Mouse (Mus musculus) hindbrain, embryonic 11.5 days (tissue): ENCODE measurements around the gene Zc2hc1c. TPM values are rescaled to one million over a fixed set of nuclear protein-coding genes. Genes with fewer than 3 reads are reported as not detected.

Experiments used
- ATAC-seq: fragments of 200-750 bp; cut with Nextera tagmentation; 2 replicates; pipeline ENCODE4 v1.8.0; 2017; ENCODE audit warnings: mild to moderate bottlenecking, moderate TSS enrichment, moderate library complexity; ENCODE audit not compliant: low FRiP score
- DNase-seq: peaks from one replicate; pipeline ENCODE4 v3.0.0-alpha.2; 2015; ENCODE audit warnings: low spot score
- H3K27ac ChIP-seq: fragments of 300-500 bp; sonication (generic); 2 replicates; pipeline ENCODE4 v1.5.1; 2014; ENCODE audit warnings: mild to moderate bottlenecking, low read depth, low read length
- H3K27me3 ChIP-seq: fragments of 300-500 bp; sonication (generic); 2 replicates; pipeline ENCODE4 v1.6.1; 2014; ENCODE audit warnings: mild to moderate bottlenecking, low read length, moderate library complexity, mixed read lengths; ENCODE audit not compliant: control insufficient read depth, insufficient read depth
- H3K36me3 ChIP-seq: fragments of 300-500 bp; sonication (generic); 2 replicates; pipeline ENCODE4 v1.6.1; 2014; ENCODE audit warnings: mild to moderate bottlenecking, low read length, moderate library complexity, mixed read lengths; ENCODE audit not compliant: control insufficient read depth, insufficient read depth
- H3K4me1 ChIP-seq: fragments of 300-500 bp; sonication (generic); replicated peaks from 2 replicates; pipeline ENCODE4 v1.6.1; 2014; ENCODE audit warnings: low read length, mixed read lengths; ENCODE audit not compliant: control insufficient read depth, insufficient read depth
- H3K4me2 ChIP-seq: fragments of 300-500 bp; sonication (generic); replicated peaks from 2 replicates; pipeline ENCODE4 v1.6.1; 2014; ENCODE audit warnings: mild to moderate bottlenecking, low read depth, low read length
- H3K4me3 ChIP-seq: fragments of 300-500 bp; sonication (generic); 2 replicates; pipeline ENCODE4 v1.5.1; 2014; ENCODE audit warnings: low read depth, low read length
- H3K9ac ChIP-seq: fragments of 300-500 bp; sonication (generic); 2 replicates; pipeline ENCODE4 v1.6.1; 2014; ENCODE audit warnings: low read depth, low read length
- H3K9me3 ChIP-seq: fragments of 300-500 bp; sonication (generic); 2 replicates; pipeline ENCODE4 v1.6.1; 2016; ENCODE audit warnings: low read length; ENCODE audit not compliant: control insufficient read depth
- WGBS: fragments of 180-500 bp; shearing (Covaris S2); extraction: QIAGEN DNeasy Blood & Tissue Kit; methylation state at CpG from one replicate; pipeline ENCODE4 v1.1.7; 2014; 5-methylcytosine and 5-hydroxymethylcytosine counted together
- polyA plus RNA-seq: library from polyadenylated mRNA; unstranded; fragments of >200 nt; fragmentation: Nextera tagmentation; extraction: Ambion mirVana; gene quantifications from 2 replicates; pipeline ENCODE4 v1.2.1, GENCODE M21; 2014

Gene Zc2hc1c
- polyA plus RNA-seq, 1 experiment from 2014 or later, result 1.5 TPM

GRCm38 (mm10) chr12:85290633-85291032 is 2.2 kb downstream of the Zc2hc1c start:
- Histone ChIP-seq H3K4me1 (0 out of 2 replicates have a peak, but pooled peaks cover 2% of the 10 kb centered on the region), H3K36me3 (no peaks in the 10 kb centered on the region), H3K9me3 (no peaks in the 10 kb centered on the region), H3K27me3 (no peaks in the 10 kb centered on the region), H3K9ac (no peak overlapping the region), H3K4me2 (no peak overlapping the region), H3K4me3 (no peak overlapping the region), H3K27ac (no peak overlapping the region)
- 81% methylated on average over 10 of the region's 10 CpGs for WGBS
- DNase-seq (no peak), ATAC-seq (no peak)

GRCm38 (mm10) chr12:85291541-85291940 is 3.1 kb downstream of the Zc2hc1c start:
- H3K4me2 ChIP-seq, result no peak overlapping the region
- DNase-seq (no peak), ATAC-seq (no peak)
- no peak overlapping the region for H3K27ac ChIP-seq
- H3K9ac ChIP-seq, result no peak overlapping the region
- no peaks in the 10 kb centered on the region for H3K36me3 ChIP-seq
- H3K4me1 ChIP-seq, result 0 out of 2 replicates have a peak, but pooled peaks cover 2% of the 10 kb centered on the region
- H3K9me3 ChIP-seq, result no peaks in the 10 kb centered on the region
- H3K4me3 ChIP-seq, result no peak overlapping the region
- H3K27me3 ChIP-seq, result no peaks in the 10 kb centered on the region

DNA sequence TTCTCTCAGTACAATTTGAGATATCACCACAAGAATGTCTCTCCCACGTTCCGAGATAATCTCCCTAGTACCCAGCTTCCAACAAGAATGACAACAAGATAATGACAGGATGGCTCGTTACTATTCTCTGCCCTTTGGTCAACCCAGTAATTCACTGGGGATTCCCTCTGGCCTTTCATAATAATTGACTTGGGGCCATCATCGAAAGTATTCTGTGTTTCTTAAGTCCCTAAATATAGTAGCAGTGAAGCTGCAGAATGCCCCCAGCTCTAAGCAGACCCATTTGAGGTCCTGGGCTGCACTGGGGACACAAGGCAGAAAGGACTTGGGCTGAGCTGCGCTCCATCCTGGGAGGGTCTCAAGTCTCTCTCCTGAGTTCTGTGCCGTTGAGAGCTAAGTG is 3.9 kb downstream of the Zc2hc1c start:
- no peak overlapping the region for H3K27ac ChIP-seq
- 79% methylated on average over 6 of the region's 6 CpGs for WGBS
- H3K4me2 ChIP-seq, result no peak overlapping the region
- no peaks in the 10 kb centered on the region for H3K27me3 ChIP-seq
- H3K4me3 ChIP-seq, result no peak overlapping the region
- ATAC-seq (no peak), DNase-seq (no peak)
- H3K4me1 ChIP-seq, result 0 out of 2 replicates have a peak, but pooled peaks cover 2% of the 10 kb centered on the region
- H3K9me3 ChIP-seq, result no peaks in the 10 kb centered on the region
- no peaks in the 10 kb centered on the region for H3K36me3 ChIP-seq
- H3K9ac ChIP-seq, result no peak overlapping the region

DNA sequence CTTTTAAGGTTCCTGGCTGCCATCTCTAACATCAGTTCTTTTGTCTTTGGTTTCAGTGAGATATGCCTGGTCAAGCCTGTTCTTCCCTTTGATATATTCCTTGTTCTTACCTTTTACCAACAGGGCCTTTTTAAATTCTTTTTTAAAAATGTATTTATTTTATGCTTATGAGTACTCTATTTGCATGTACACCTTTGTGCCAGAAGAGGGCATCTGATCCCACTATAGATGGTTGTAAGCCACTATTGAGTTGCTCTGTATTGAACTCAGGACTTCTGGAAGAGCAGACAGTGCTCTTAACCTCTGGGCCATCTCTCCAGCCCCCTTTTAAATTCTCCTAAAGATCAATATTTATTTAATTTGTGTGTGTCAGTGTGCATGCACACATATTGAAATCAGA is 4.5 kb downstream of the Zc2hc1c start:
- Histone ChIP-seq H3K9me3 (no peaks in the 10 kb centered on the region), H3K9ac (no peak overlapping the region), H3K4me2 (no peak overlapping the region), H3K27me3 (no peaks in the 10 kb centered on the region), H3K27ac (no peak overlapping the region), H3K4me1 (0 out of 2 replicates have a peak, but pooled peaks cover 2% of the 10 kb centered on the region), H3K36me3 (no peaks in the 10 kb centered on the region), H3K4me3 (no peak overlapping the region)
- ATAC-seq (no peak), DNase-seq (no peak)

GRCm38 (mm10) chr12:85295506-85295905 is 7.1 kb downstream of the Zc2hc1c start:
- H3K9ac ChIP-seq, result no peak overlapping the region

GRCm38 (mm10) chr12:85296915-85297314 is 8.5 kb downstream of the Zc2hc1c start:
- WGBS, result 87% methylated on average over 5 of the region's 5 CpGs
- Histone ChIP-seq H3K36me3 (peaks cover 9% of the 10 kb centered on the region; the same call in 1 of the 2 replicates), H3K4me2 (no peak overlapping the region), H3K27ac (no peak overlapping the region), H3K27me3 (no peaks in the 10 kb centered on the region), H3K4me3 (no peak overlapping the region), H3K4me1 (no peaks in the 10 kb centered on the region), H3K9ac (no peak overlapping the region), H3K9me3 (no peaks in the 10 kb centered on the region)
- ATAC-seq (no peak), DNase-seq (no peak)

More at GRCm38 (mm10) chr12:85295506-85295905, 7.1 kb downstream of the Zc2hc1c start:
- H3K4me3 ChIP-seq, result no peak overlapping the region
- no peaks in the 10 kb centered on the region for H3K9me3 ChIP-seq
- H3K4me1 ChIP-seq, result no peaks in the 10 kb centered on the region
- no peaks in the 10 kb centered on the region for H3K27me3 ChIP-seq
- DNase-seq, result no peak
- H3K27ac ChIP-seq, result no peak overlapping the region
- 85% methylated on average over 2 of the region's 2 CpGs for WGBS
- H3K4me2 ChIP-seq, result no peak overlapping the region
- 0 out of 2 replicates have a peak, but pooled peaks cover under 1% of the 10 kb centered on the region for H3K36me3 ChIP-seq
- no peak for ATAC-seq

DNA sequence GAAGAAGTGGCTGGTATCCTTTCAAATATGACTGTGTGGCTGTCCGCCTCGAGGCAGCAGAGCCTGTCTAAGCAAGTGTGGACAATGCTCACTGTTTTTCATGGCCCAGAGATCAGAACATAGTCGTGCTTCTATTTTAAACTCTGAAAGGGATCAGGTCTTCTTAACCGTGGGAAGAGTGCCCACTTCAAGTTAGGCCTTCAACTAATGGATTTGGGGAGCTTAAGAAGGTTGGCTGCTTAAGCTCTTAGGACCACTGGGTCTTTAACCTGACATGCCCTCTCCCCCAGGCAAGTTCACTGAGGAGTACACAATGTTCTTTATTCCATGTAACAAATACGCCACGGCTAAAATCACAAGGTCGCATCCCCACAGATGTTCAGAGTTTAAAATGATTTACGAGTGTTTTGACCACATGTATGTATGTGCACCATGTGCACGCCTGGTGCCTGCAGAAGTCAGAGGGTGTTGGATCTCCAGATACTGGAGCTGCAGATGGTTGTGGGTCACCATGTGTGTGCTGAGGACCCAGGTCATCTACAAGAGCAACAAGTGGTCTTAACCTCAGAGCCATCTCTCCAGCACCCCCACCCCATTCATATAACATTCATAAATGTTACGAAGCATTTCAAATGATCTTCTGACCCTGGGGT is 9.1 kb downstream of the Zc2hc1c start:
- ATAC-seq (no peak), DNase-seq (no peak)
- Histone ChIP-seq H3K9ac (no peak overlapping the region), H3K9me3 (no peaks in the 10 kb centered on the region), H3K4me2 (no peak overlapping the region), H3K4me3 (no peak overlapping the region), H3K4me1 (no peaks in the 10 kb centered on the region), H3K27me3 (no peaks in the 10 kb centered on the region), H3K36me3 (peaks cover 9% of the 10 kb centered on the region; the same call in 1 of the 2 replicates), H3K27ac (no peak overlapping the region)
- WGBS, result 78% methylated on average over 10 of the region's 10 CpGs

DNA sequence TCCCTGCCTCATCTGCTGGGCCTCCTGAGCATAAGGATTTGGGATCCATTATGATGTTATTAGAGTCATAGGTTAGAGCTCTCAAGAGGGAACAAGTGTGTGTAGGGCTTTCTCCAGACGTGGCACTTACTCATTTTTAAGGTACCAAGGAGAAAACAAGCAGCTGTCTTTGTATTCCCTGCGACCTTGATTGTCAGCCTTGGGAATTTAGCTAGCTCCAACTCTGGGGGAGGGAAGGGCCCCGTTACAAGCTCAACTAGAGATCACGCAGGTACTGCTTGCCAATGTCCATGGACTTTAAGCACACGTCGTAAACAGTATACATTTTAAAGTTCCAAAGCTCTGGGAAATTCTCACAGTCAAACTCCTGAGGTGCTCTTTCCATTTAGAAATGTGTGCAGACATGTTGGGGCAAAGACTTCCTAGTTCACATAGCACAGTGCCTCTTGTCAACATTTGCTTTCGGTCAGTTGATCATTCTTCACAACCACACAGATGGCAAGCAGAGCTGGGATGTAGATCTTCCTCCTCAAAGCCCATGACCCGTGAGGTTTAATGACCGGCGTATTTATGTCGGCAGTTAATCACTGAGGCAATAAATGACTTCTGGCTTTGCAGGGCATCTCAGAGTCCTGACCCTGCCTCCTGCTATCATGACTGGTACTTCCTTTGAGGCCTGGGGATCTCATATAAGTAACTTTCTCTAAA is 9.9 kb downstream of the Zc2hc1c start:
- H3K27ac ChIP-seq, result no peak overlapping the region
- H3K27me3 ChIP-seq, result no peaks in the 10 kb centered on the region
- 82% methylated on average over 11 of the region's 11 CpGs for WGBS
- no peak overlapping the region for H3K9ac ChIP-seq
- peaks cover 10% of the 10 kb centered on the region; the same call in 1 of the 2 replicates for H3K36me3 ChIP-seq
- no peak overlapping the region for H3K4me3 ChIP-seq
- DNase-seq, result no peak
- H3K9me3 ChIP-seq, result no peaks in the 10 kb centered on the region
- ATAC-seq, result no peak
- no peak overlapping the region for H3K4me2 ChIP-seq
- H3K4me1 ChIP-seq, result no peaks in the 10 kb centered on the region

DNA sequence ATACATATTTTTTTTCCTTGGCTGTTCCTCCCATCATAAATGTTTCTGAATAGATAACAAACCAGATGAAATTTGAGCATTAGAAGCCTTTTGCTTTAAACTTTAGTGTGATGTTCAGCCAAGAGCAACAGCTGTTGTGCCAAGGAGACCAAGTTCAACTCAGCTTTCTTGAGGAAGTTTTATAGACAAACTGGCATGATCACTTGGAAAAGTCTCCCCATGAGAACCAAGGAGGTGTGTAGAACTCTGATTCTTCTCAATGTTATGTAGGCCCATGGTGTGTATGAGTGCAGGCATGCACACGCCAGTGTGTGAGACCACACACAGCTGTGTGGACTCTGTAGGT is 10.4 kb downstream of the Zc2hc1c start:
- WGBS, result 94% methylated on average over 1 of the region's 1 CpGs

More for the DNA sequence above, 10.4 kb downstream of the Zc2hc1c start:
- Histone ChIP-seq H3K4me3 (no peak overlapping the region), H3K36me3 (peaks cover 13% of the 10 kb centered on the region; the same call in 1 of the 2 replicates), H3K27ac (no peak overlapping the region), H3K4me2 (no peak overlapping the region), H3K27me3 (no peaks in the 10 kb centered on the region), H3K9ac (no peak overlapping the region), H3K4me1 (no peaks in the 10 kb centered on the region), H3K9me3 (no peaks in the 10 kb centered on the region)
- ATAC-seq (no peak), DNase-seq (no peak)
